Mouse (Mus musculus) right cerebral cortex, postnatal 4 days (tissue): Measurements from ENCODE around the gene Mical1.

Source experiments
- DNase-seq: peaks from one replicate; pipeline ENCODE4 v3.0.0-alpha.2; 2022

Mical1 gene

GRCm38 (mm10) chr10:41477278-41478181 lies 1.4 kb downstream of the Mical1 start:
- DNase-seq: peak; percentile 55

GRCm38 (mm10) chr10:41479961-41480360 lies 3.8 kb downstream of the Mical1 start:
- DNase-seq: no peak

GRCm38 (mm10) chr10:41480938-41481880 lies 5.1 kb downstream of the Mical1 start:
- DNase-seq: no peak

DNA sequence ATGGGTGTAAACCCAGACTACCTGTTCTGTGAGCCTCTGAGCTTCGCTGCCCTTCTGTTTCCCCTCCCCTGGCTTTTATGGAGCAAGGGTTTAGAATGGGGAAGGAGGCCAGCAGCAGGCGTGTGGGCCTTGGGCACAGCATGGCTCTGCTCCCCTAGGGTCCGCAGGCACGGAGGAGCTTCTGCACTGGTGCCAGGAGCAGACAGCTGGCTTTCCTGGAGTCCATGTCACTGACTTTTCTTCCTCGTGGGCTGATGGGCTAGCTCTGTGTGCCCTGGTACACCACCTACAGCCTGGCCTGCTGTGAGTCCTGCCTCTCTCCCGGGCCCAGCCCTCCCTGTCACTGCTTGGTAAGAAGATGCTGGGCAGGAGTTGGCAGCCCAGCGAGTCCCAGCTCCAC lies 6.3 kb downstream of the Mical1 start:
- no peak for DNase-seq

DNA sequence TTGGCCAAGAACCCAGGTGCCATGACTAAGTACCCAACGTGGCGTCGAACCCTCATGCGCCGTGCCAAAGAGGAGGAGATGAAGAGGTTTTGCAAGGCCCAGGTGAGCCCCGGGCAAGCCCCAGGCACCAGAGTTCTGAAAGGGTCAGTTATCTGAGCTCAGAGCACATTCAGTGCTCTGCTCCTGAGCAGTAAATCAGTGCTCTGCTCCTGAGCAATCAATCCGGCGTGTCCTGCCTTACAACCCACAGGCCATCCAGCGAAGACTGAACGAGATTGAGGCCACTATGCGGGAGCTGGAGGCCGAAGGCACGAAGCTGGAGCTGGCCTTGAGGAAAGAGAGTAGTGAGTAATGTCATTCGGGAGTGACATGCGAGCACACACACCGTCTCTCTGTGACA lies 9.7 kb downstream of the Mical1 start:
- DNase-seq: no peak

GRCm38 (mm10) chr10:41486506-41487170 lies 10.5 kb downstream of the Mical1 start:
- DNase-seq: no peak

DNA sequence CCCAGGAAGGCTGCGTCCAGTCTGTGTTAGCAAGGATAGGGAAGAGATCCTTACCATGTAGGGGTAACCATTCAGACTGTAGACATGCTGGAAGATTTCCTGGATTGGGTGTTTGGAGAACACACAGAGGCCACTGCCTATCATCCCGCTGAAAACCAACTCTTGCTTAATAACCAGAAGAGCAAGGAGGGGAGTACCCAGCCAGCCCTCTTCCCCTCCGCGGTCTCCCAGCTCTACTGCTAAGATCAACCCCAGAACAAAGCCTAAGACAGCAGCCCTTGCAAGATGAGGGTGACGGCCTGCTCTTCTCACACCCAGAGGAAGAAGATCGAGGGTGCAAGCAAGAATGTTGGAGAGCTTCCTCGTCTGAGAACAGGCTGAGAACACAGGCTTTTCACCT lies 12.8 kb downstream of the Mical1 start:
- DNase-seq: no peak

GRCm38 (mm10) chr10:41489294-41489693 lies 13.2 kb downstream of the Mical1 start:
- DNase-seq: no peak

DNA sequence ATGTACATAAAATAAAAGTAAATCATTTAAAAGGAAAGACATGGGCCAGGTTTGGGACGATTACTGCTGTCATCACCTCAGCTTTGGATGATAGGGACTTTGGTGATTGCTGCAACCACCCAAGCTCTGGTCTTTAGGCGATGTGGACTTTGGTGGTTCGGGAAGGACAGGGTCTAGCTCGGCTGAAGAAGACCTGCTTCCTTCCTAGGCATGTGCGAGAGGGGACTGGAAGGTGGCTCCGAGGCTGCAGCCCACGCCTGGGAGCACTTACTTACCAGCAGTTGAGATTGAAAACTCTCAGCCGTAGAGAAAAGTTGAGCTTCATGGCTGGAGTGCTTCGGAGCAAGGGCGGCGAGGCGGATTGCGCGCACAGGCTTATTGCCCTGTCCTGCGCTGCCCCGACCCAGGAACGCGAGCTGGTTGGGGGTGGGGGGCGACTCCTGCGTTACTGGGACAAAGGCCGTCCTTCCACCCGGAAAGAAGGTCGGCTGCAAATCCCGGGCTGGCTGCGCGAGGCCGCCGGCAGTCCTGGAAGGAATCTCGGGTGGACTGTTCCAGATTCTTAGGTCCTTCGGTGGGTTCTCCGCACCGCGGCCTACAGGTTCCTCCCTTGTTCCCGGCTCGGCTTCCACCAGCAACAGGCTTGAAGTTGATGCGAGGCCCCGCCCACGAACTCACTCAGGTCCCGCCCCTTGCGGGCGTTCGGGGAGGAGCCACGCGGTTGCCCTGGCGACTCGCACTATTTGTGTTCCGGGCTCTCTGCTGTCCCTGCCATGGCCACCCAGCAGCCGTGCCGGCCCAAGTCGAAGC lies 13.8 kb downstream of the Mical1 start, which contains the start of the genes Smpd2 and Ppil6:
TSS of gene Smpd2 (minus strand) at position 662 of the 810 bp plus-strand sequence.
TSS of gene Ppil6 (plus strand) at position 732 of the 810 bp plus-strand sequence.
- DNase-seq: peak; percentile 88

- no peak for DNase-seq
Observed at GRCm38 (mm10) chr10:41490518-41490873, 14.4 kb downstream of the Mical1 start.

GRCm38 (mm10) chr10:41491111-41491510 lies 15.0 kb downstream of the Mical1 start:
- DNase-seq: no peak

DNA sequence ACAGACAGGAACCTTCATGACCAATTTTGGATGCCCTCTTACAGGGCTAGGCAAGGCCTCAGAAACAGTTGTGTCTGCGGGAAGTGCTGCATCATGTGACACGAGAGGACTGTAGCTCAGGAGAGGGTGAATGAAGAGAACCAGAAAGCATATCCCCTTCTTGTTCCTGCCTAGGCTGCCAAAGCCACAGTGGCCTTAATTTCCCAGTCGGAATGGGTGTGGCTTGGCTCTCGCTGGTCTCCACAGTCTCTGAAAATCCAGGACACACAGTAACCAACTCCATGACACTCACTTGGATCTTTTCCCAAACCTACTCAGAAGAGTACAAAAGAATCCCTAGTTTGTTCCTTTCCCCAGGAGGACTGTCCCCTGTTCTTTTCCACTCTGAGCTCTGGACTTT lies 24.8 kb downstream of the Mical1 start:
- no peak for DNase-seq

GRCm38 (mm10) chr10:41504996-41505395 lies 28.9 kb downstream of the Mical1 start:
- no peak for DNase-seq

DNA sequence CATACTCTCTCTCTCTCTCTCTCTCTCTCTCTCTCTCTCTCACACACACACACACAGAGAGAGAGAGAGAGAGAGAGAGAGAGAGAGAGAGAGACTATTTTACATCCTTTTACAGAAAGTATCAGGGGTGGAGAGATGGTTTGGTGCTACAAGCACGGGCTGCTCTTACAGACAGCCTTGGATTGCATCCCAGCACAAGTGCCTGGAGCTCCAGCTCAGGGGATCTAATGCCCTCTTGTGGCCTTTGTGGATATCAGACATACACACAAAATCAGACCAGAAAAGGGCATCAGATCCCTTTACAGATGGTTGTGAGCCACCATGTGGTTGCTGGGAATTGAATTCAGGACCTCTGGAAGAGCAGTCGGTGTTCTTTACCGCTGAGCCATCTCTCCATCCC lies 29.3 kb downstream of the Mical1 start:
- DNase-seq: peak; percentile 51

DNA sequence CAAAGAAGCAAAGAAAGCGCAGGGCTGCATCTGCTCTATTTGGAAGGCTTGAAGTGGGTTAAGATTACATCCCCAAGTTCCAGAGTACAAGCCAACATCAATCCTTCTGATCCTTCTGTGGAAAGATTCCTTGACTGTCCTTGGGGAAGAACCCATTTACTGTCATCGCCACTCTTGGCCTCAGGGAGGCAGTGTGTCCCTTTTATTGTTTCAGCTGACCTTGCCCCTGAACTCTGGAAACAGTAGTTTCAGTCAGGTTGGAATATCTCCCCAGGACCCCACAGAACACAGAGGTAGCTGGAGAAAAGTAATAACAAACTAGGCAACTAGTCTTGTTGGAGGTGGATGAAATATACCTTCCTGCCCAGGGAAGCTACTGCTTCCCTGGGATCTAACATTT lies 33.0 kb downstream of the Mical1 start:
- DNase-seq: no peak

DNA sequence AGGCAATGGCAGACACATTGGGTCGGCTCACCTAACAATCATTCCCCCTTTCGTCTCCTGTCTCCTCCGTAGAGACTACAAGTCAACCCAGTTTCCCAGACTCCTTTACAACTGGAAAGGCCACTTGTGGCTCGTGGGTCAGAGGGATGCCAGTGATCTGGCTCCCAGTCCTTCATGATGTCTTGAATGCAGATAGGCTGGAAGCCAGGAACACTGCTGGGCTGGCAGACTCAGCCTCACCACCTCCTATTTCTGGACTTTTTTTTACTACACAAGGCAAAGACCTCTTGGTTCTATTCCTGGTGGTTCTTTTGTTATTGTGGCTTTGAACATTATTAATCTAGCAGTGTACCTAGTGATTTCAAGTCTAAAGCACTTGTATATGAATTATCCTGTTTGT lies 38.2 kb downstream of the Mical1 start:
- DNase-seq: no peak

DNA sequence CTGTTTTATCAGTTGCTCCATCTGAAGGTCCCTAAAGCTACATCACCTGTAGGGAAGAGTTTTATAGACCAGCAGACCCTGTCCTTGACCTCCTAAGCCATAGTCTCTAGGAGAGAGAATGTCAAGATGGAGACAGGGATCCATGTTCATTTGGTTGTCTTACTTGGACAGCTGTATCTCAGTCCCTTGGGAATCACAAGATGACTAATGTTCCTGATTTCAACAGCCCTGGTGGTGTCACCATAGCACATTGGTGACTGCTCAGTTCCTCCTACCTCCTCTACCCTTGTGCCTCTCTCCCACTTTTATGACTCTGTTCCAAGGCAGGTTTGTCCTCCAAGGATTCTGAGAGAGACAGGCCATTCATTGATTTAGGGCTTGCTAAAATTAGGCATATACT lies 38.8 kb downstream of the Mical1 start:
- no peak for DNase-seq

GRCm38 (mm10) chr10:41518508-41518980 lies 42.4 kb downstream of the Mical1 start:
- peak; percentile 37 for DNase-seq

DNA sequence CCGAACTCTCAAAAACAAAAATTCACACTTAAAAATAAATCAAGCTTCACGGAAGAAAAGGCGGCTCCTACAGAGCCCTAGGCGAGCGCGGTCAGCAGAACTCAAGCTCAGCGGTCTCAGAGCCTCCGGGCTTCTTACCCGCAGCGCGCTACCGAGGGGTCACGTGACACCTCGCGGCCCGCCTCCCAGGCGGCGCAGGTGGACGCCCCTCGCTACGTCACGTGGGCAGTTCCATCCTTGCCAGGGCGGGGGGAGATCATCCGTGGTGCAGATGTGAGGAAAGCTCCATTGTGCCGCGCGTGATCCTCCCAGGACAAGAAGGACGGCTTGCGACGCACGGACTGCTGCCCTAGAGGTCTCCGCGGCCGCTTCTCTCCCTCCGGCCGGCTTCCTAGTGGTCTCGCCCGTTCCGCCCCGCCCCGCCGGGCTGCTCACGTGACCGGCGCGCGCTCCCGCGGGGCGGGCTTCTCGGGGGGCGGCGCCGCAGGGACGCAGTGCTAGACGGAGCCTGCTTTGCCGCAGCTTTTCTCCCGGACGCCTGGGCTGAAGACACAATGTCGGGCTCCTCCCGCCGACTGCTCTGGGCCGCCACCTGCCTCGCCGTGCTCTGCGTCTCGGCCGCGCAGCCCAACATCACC lies 43.0 kb downstream of the Mical1 start, which contains the start of gene Cd164:
TSS of gene Cd164 (plus strand) at position 434 of the 638 bp plus-strand sequence.
- DNase-seq: peak; percentile 91

GRCm38 (mm10) chr10:41519640-41520409 lies 43.7 kb downstream of the Mical1 start:
- peak; percentile 55 for DNase-seq

GRCm38 (mm10) chr10:41520410-41520673 lies 44.2 kb downstream of the Mical1 start:
- no peak for DNase-seq
